Mouse (Mus musculus): ENCODE measurements around the gene Zfp146. TPM values are rescaled to one million over a fixed set of nuclear protein-coding genes. Genes with fewer than 3 reads are reported as not detected.
"Not testable (repeated sequence)": the region's sequence is repeated elsewhere in the genome, so short reads cannot be mapped to it uniquely, and the experiment has no call there.

Gene Zfp146
- polyA plus RNA-seq, 1 experiment from 2014 or later, result 6.0 TPM

DNA sequence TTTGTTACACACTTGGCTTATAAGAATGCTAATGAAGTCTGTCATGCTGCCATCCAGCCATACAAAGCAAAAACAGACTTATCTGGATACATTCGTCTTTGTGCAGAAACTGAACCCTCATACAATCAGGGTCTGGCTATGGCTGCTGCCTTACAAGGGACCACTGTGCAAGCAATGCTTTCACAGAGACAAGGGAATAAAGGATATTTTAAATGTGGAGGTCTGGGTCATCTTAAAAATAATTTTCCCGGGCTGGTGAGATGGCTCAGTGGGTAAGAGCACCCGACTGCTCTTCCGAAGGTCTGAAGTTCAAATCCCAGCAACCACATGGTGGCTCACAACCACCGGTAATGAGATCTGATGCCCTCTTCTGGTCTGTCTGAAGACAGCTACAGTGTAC, 36.8 kb upstream of the Zfp146 start:
- WGBS, result 48% methylated on average over 5 of the region's 5 CpGs
- TF ChIP-seq CTCF (IDR thresholded peaks at IDR 0.05), result peak; percentile 10; the same call in 1 of the 2 replicates
- H3K4me3 ChIP-seq (ENCODE audit: low read depth, low read length), result not testable (repeated sequence)

DNA sequence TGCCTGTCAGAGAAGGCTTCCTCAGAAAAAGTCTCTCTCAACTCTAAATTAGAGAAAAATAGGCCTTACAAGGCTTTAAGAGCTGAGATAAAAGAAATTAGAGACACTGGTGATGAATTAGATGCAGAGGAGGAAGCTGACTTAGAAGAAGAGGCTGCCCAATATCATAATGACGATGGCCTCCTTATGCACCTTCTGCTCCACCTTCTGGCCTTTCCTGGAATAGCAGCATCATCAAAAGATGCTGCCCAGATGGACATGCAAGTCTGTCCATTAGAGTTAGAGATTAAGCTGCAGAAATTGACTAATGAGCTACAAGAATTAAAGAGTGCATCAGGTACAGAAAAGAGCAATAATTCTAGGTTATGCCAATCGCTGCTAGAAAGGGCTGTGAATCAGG, 35.8 kb upstream of the Zfp146 start:
- H3K9ac ChIP-seq (replicated peaks; ENCODE audit: low read depth), result no peak overlapping the region
- ATAC-seq, result no peak
- no peaks in the 10 kb centered on the region for H3K4me1 ChIP-seq (ENCODE audit: insufficient read depth, low read depth, low read length)
- no peaks in the 10 kb centered on the region for H3K27me3 ChIP-seq (replicated peaks; ENCODE audit: insufficient read depth, low read length)
- no peaks in the 10 kb centered on the region for H3K36me3 ChIP-seq (ENCODE audit: insufficient read depth, low read length)
- WGBS, result 0% methylated on average over 2 of the region's 2 CpGs
- H3K9me3 ChIP-seq (ENCODE audit: low read length), result no peaks in the 10 kb centered on the region
- H3K4me3 ChIP-seq (ENCODE audit: low read depth, low read length), result no peak overlapping the region
- no peak overlapping the region for H3K27ac ChIP-seq (ENCODE audit: low read length)
- H3K4me2 ChIP-seq (replicated peaks; ENCODE audit: low read depth, low read length), result no peak overlapping the region
- TF ChIP-seq EP300 (IDR thresholded peaks at IDR 0.05) (no peak), CTCF (IDR thresholded peaks at IDR 0.05) (peak; percentile 88)
- peak; percentile 74 for DNase-seq (ENCODE audit: low spot score)

More for the DNA sequence above, 36.8 kb upstream of the Zfp146 start:
- not testable (repeated sequence) for ATAC-seq; H3K27me3 ChIP-seq (replicated peaks; ENCODE audit: insufficient read depth, low read length); H3K4me1 ChIP-seq (ENCODE audit: insufficient read depth, low read depth, low read length); DNase-seq (ENCODE audit: low spot score); H3K9me3 ChIP-seq (ENCODE audit: low read length); H3K4me2 ChIP-seq (replicated peaks; ENCODE audit: low read depth, low read length); H3K27ac ChIP-seq (ENCODE audit: low read length); H3K9ac ChIP-seq (replicated peaks; ENCODE audit: low read depth); H3K36me3 ChIP-seq (ENCODE audit: insufficient read depth, low read length)

GRCm38 (mm10) chr7:30204380-30204779, 34.8 kb upstream of the Zfp146 start:
- Histone ChIP-seq H3K27me3 (replicated peaks; ENCODE audit: insufficient read depth, low read length) (no peaks in the 10 kb centered on the region), H3K9me3 (ENCODE audit: low read length) (no peaks in the 10 kb centered on the region), H3K36me3 (ENCODE audit: insufficient read depth, low read length) (no peaks in the 10 kb centered on the region), H3K4me3 (ENCODE audit: low read depth, low read length) (no peak overlapping the region), H3K4me2 (replicated peaks; ENCODE audit: low read depth, low read length) (no peak overlapping the region), H3K27ac (ENCODE audit: low read length) (no peak overlapping the region), H3K4me1 (ENCODE audit: insufficient read depth, low read depth, low read length) (no peaks in the 10 kb centered on the region), H3K9ac (replicated peaks; ENCODE audit: low read depth) (no peak overlapping the region)
- TF ChIP-seq EP300 (IDR thresholded peaks at IDR 0.05) (no peak), CTCF (IDR thresholded peaks at IDR 0.05) (no peak)
- WGBS, result 18% methylated on average over 8 of the region's 8 CpGs
- DNase-seq (ENCODE audit: low spot score) (no peak), ATAC-seq (no peak)

DNA sequence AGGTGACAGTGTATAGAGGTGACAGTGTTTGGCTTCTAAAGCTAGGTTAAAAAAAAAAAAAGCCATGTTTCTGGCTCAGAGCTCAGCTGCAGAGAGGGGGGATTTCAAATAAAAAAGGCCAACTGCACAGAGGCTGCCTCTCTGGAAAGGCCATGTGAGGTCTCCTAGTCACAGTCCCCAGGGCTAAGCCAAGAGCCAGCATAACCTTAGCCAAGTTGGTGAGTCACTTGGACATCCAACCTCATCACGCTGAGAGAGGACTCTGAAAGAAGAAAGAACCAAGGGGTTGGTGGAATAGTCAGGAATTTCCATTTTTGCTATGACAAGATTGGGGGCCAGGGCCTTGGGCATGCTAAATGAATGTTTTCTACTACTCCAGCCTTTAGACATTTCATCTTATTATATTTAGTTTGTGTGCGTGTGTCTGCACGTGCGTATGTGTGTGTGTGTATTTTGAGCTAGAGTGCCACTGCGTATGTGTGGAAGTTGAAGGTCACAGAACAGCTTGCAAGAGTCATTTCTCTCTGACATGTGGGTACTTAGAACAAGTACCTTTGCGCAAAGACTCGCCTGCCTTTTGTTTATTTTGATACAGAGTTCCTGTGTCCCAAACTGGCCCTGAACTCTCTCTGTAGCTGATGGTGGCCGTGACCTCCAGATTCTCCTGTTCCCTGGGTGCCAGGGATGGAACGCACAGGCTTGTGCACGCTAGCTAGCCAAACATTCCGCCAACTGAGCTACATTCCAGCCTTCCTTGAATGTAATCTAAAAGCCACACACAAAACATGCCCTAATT, 33.5 kb upstream of the Zfp146 start:
- Histone ChIP-seq H3K9ac (replicated peaks; ENCODE audit: low read depth) (no peak overlapping the region), H3K4me1 (ENCODE audit: insufficient read depth, low read depth, low read length) (no peaks in the 10 kb centered on the region), H3K4me2 (replicated peaks; ENCODE audit: low read depth, low read length) (no peak overlapping the region), H3K27me3 (replicated peaks; ENCODE audit: insufficient read depth, low read length) (no peaks in the 10 kb centered on the region), H3K27ac (ENCODE audit: low read length) (no peak overlapping the region), H3K9me3 (ENCODE audit: low read length) (no peaks in the 10 kb centered on the region), H3K4me3 (ENCODE audit: low read depth, low read length) (no peak overlapping the region), H3K36me3 (ENCODE audit: insufficient read depth, low read length) (no peaks in the 10 kb centered on the region)
- DNase-seq (ENCODE audit: low spot score) (no peak), ATAC-seq (no peak)
- TF ChIP-seq CTCF (IDR thresholded peaks at IDR 0.05), result no peak
- TF ChIP-seq EP300 (IDR thresholded peaks at IDR 0.05), result no peak
- WGBS, result 38% methylated on average over 11 of the region's 11 CpGs

DNA sequence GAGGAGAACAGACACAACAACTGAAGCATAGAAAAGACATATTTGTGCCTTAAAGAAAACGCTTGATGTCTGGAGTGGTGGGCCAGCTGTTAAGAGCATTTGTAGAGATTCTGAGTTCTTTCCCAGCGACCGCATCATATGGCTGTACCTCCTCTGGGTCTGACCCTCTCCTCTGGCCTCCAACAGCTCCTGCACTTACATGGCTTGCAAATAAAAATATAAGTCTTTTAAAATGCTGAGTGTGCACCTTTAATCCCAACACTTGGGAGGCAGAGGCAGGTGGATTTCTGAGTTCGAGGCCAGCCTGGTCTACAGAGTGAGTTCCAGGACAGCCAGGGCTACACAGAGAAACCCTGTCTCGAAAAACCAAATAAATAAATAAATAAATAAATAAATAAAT, 31.1 kb upstream of the Zfp146 start:
- not testable (repeated sequence) for H3K4me1 ChIP-seq (ENCODE audit: insufficient read depth, low read depth, low read length); H3K27me3 ChIP-seq (replicated peaks; ENCODE audit: insufficient read depth, low read length); H3K9ac ChIP-seq (replicated peaks; ENCODE audit: low read depth); H3K4me3 ChIP-seq (ENCODE audit: low read depth, low read length); H3K4me2 ChIP-seq (replicated peaks; ENCODE audit: low read depth, low read length); H3K9me3 ChIP-seq (ENCODE audit: low read length); H3K36me3 ChIP-seq (ENCODE audit: insufficient read depth, low read length); DNase-seq (ENCODE audit: low spot score); ATAC-seq; H3K27ac ChIP-seq (ENCODE audit: low read length)
- WGBS, result 90% methylated on average over 5 of the region's 5 CpGs

- H3K27ac ChIP-seq (ENCODE audit: low read length), result no peak overlapping the region
- H3K4me3 ChIP-seq (ENCODE audit: low read depth, low read length), result no peak overlapping the region
- no peak overlapping the region for H3K9ac ChIP-seq (replicated peaks; ENCODE audit: low read depth)
- no peak for TF ChIP-seq CTCF (IDR thresholded peaks at IDR 0.05)
- no peak for TF ChIP-seq EP300 (IDR thresholded peaks at IDR 0.05)
- H3K4me1 ChIP-seq (ENCODE audit: insufficient read depth, low read depth, low read length), result 0 out of 2 replicates have a peak, but pooled peaks cover 1% of the 10 kb centered on the region
- 78% methylated on average over 5 of the region's 5 CpGs for WGBS
- DNase-seq (ENCODE audit: low spot score) (no peak), ATAC-seq (no peak)
- no peaks in the 10 kb centered on the region for H3K9me3 ChIP-seq (ENCODE audit: low read length)
- no peaks in the 10 kb centered on the region for H3K36me3 ChIP-seq (ENCODE audit: insufficient read depth, low read length)
- no peak overlapping the region for H3K4me2 ChIP-seq (replicated peaks; ENCODE audit: low read depth, low read length)
- H3K27me3 ChIP-seq (replicated peaks; ENCODE audit: insufficient read depth, low read length), result no peaks in the 10 kb centered on the region
These were observed 30.6 kb upstream of the Zfp146 start for GRCm38 (mm10) chr7:30200200-30200599.
